Mouse (Mus musculus) R1 (cell line): ENCODE results near the gene Lzts2.

Source experiments
- DNase-seq: peaks from one replicate; pipeline ENCODE4 v3.0.0-alpha.2; 2018; ENCODE audit warnings: low read depth, low spot score

The Lzts2 gene

DNA sequence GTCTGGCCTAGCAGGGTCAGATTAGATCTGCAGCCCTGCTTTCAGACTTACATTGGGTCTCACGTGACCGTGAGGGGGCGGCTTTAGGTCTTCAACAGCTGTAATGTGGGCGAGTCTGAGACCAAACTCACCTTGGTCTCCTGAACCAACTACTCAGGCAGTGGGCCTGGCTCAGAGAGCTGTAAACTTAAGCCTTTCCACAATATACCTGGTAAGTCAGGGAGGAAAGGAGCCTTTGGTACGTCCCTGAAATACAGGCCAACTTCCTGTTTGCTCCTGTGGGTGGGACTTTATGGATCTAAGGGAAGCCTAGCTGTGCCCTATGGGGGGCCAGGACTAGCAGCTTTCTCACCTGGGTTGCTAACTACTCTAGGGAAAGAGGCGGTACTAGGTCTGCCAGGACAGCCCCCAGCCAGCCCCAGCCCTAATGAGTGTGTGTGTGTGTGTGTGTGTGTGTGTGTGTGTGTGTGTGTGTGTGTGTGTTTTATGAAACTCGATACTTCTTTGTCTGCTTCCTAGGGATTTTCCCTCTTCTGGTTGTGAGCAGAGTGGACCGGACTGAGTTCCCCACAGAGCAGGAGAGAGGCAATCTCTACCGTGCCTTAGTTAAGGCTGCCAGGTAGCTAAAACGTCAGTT is at the start of gene Lzts2:
Gene Lzts2, plus strand, starts transcription at position 80 of the 637 bp plus-strand sequence.
- peak; percentile 72 for DNase-seq

GRCm38 (mm10) chr19:44965978-44966377 is 48.2 kb upstream of the Lzts2 start:
- DNase-seq: no peak

GRCm38 (mm10) chr19:44968329-44968728 is 45.9 kb upstream of the Lzts2 start:
- no peak for DNase-seq

- DNase-seq: no peak
Measured at GRCm38 (mm10) chr19:44976636-44977035, 37.6 kb upstream of the Lzts2 start.

- DNase-seq: no peak
Measured at GRCm38 (mm10) chr19:44977148-44977547, 37.1 kb upstream of the Lzts2 start.

DNA sequence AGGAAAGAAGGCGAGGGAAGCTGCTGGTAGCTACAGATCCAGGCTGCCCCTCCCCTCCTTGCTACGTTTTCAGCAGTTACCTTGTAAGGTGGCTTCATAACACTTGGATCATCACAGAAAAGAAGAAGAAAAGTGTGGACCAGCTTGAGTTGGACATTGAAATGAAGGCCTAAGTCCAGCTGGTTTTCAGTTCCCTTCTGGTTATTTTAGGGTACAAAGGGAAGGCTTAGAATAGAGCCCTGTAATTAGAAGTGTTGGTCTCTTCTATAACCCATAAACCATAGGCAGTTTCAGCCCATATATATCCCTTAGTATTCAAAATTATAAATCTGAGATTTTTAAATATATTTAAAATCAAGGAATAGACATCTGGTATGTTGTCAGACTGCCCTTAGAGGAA is 33.4 kb upstream of the Lzts2 start:
- DNase-seq: no peak

DNA sequence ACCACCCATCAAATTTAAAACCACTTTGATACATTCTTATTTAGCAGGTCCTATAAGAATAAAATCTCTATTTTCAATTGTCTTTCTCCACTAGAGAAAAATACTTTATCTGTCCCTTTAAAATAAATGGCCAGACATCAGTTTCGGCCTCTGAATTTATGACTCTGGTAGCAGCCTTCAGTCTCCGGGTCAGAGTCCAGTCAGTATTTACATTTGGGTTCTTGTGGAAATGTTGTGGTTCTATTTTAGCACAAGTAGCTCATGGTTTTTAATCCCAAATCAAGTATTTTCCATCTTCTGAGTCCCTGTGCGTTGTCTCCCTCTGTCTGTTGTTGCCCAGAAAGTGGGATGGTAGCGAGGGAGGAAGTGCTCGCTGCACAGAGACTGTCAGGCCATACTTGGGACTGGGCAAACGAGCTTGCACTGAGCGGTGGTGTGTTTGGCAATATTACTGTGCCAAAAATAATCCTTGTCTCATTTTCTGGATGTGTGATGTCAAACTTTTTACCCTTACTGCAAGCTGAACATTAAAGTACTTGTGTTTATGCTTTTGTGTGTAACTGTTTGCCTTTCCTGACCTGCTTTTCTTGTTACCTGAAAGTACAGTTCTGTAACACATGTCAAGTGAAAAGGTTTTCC is 31.6 kb upstream of the Lzts2 start:
- DNase-seq: no peak

GRCm38 (mm10) chr19:44983366-44983765 is 30.8 kb upstream of the Lzts2 start:
- DNase-seq: no peak

DNA sequence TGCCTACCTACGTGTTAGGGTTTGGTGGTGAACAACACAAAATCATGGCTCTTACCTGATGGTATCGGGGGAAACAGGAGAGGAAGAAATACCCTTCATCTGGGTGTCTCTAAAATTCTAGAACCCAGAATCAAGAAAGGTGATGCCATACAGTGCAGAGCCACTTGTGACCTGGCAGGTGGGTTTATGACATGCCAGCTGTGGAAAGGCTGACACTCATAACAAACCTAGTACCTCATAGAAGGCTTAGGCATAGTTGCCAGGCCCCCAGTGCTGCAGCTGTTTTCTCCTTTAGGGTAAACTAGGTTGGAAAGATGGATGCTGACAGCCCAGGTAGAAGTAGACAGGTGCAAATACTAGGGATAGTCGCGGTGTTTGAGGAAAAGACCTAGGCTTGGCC is 29.8 kb upstream of the Lzts2 start:
- DNase-seq: no peak

DNA sequence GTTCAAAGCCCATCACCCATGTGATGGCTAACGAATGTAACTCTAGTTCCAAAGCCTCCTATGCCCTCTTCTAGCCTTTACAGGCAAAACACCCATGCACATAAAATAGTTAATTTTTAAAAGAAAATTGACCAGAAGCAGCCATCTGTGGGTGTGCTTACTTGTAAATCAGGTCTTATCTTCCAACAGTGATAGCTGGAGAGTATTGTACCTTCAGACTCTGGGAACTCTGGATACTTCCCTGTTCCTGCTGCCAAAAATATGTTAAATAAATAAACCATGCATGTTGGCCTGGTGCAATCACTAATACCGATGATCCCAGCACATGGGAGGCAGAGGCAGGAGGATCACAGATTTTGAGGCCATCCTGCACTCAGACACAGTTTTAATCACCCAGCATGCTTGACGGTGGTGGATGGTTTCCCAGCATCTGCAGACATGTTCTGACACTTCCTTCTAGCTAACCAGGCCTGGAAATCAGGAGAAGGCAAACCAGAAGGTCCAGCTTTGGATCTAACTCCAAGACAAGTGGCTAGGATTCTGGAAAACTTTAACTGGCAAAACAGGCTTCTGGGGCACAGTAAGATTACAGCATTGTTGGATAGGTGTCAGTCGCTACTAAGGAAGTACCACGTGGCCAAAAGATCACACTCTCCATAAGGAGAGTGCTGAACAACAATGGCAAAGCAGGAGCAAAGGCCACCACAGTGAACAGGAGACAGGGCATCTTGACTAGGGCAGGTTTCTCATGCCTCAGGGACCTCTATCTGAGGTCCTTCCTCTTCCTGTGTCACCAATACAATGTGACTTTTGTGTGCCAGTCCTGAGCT is 28.8 kb upstream of the Lzts2 start:
- DNase-seq: no peak

DNA sequence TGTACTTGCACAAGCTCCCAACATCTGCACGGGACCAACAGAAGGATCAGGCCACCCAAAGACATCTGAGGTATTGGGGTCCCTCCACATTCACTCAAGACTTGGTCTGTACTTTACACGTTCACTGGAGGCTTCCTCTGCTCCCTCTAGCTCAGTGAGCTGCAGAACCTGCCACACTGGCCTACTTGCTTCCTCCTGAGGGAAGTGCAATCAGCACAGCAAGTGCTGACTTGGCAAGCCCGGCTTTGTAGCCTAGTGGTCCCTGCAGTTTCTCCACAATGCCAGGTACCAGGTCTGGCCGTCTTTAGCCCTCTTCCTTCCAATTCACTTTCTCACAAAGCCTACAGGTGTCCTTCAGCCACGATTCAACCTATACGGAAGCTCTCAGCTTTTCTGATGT is 27.2 kb upstream of the Lzts2 start:
- no peak for DNase-seq

DNA sequence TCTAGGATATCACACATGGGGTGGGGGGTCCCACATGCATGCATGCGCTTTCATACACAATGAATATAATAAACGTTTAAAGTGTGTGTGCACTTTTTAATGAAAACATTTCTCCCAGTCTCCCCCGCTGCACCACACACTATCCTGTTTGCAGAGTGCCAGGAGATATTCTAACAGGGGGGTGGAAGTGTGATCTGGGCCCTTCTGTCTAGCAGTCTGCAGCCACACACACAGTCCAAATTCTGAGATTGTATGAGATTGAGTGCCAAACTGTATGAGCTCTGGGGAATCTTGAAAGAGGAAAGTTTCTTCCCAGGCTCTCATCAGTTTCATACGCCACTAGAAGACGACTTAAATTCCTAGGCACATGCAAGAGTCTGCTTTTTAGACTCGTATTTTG is 26.4 kb upstream of the Lzts2 start:
- DNase-seq: no peak

GRCm38 (mm10) chr19:44988321-44988720 is 25.9 kb upstream of the Lzts2 start:
- no peak for DNase-seq

- DNase-seq: peak; percentile 58
Measured at GRCm38 (mm10) chr19:44988831-44989566, 25.2 kb upstream of the Lzts2 start, which contains the start of gene Sema4g. TSS of gene Sema4g (plus strand) at chr19:44989101.

- no peak for DNase-seq
Measured at GRCm38 (mm10) chr19:44989567-44990495, 24.4 kb upstream of the Lzts2 start.

DNA sequence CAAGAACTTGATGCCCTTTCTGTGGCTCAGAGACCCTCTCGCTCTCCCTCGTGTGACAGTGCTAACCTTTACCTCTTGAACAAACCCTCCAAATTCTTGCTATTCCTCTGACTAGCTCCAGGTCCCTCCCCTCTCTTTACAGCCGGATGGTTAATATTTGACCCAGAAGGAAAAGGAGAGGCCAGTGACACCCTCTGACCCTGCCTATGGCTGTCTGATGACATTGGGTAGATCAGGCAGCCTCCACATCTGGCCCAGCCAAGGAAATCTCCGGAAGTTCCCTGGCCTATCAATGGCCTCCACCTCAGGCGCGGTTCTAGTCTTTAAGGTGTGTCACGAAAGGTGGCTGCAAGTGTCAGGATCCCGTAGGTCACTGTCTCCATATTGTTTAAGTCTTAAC is 23.2 kb upstream of the Lzts2 start:
- DNase-seq: peak; percentile 33

DNA sequence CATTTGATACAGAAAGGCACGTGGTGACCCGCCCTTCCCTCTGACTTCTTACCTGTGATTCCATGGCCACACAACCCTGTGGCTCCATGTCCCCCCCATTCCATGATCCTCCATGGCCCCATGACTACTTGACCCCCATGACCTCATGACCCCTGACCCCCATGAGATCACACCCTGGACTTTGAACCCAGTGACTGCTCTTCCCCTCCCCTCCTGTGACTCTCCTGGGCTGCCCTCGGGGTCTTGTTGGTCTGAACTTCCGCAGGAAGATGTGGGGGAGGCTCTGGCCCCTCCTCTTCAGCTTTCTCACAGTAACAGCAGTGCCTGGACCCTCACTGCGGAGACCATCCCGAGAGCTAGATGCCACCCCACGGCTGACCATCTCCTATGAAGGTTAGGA is 22.0 kb upstream of the Lzts2 start:
- DNase-seq: peak; percentile 46

DNA sequence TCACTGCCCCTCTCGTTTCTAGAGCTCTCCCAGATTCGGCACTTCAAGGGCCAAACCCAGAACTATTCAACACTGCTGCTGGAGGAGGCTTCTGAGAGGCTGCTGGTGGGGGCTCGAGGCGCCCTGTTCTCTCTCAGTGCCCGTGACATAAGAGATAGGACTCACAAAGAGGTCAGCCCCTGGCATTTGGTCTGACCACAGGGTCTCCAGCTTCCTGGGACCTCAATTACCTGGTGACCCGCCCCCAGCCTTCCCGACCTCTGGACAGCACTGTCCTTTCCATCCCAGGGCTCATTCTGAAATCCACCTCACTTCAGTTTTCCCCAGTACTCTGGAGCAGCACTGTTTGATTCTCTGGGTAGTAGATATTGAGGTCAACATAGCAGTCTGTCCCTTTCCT is 21.5 kb upstream of the Lzts2 start:
- DNase-seq: no peak

- no peak for DNase-seq
Measured at GRCm38 (mm10) chr19:44997786-44998185, 16.4 kb upstream of the Lzts2 start.

DNA sequence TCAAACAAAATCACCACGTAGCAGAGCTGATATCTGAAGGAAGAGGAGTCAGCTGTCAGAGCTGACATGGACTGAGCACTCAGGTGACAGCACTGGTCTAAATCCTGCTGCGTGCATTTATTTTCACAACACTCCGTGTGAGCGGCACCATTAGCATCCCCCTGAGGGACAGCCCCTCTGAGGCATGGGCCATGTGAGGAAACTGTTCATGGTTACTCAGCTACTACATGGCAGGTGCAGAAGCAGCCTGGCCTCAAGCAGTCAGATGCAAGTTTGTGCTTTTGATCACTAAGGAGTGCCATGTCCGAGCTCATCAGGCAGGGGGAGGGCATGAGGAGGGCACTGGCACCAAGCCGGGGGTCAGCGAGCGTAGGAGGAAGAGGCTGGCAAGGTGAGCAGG is 14.6 kb upstream of the Lzts2 start:
- DNase-seq: no peak

DNA sequence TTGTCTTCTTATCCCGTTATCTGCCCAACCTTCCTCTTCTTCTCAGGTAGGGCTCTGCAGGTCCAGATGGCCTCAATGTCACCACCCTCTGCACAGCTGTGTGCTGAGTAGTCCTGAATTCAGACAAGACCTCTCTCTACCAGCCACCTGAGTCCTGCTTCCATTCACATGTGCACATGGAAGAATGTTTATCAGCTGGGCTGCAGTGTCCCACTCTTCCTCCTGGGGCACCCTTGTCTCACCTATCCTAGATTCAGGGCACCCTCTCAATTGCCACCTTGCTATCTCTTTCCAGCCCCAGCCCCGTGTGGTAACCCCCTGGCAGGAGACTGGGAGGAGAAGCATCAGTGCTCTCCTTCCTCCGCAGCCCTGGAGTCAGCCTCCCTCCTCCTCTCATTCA is 11.9 kb upstream of the Lzts2 start:
- DNase-seq: peak; percentile 32
